Mouse (Mus musculus) testis, adult 2 months (tissue): ENCODE data around the gene Foxb2. TPM values are rescaled to one million over a fixed set of nuclear protein-coding genes. Genes with fewer than 3 reads are reported as not detected.

Source experiments
- H3K27ac ChIP-seq: fragments of 200-500 bp; 2 replicates; pipeline ENCODE4 v1.5.1; 2012; ENCODE audit warnings: low read depth, low read length; ENCODE audit not compliant: control insufficient read depth, insufficient read depth
- H3K27me3 ChIP-seq: fragments of 200-500 bp; 2 replicates; pipeline ENCODE4 v1.6.1; 2012; ENCODE audit warnings: mild to moderate bottlenecking, low read length, moderate library complexity; ENCODE audit not compliant: control insufficient read depth, insufficient read depth
- H3K36me3 ChIP-seq: fragments of 200-500 bp; 2 replicates; pipeline ENCODE4 v1.6.1; 2012; ENCODE audit warnings: mild to moderate bottlenecking, low read length; ENCODE audit not compliant: control insufficient read depth, insufficient read depth
- H3K4me1 ChIP-seq: fragments of 200-500 bp; 2 replicates; pipeline ENCODE4 v1.6.1; 2012; ENCODE audit warnings: low read length; ENCODE audit not compliant: control insufficient read depth, insufficient read depth
- H3K4me3 ChIP-seq: fragments of 200-500 bp; 2 replicates; pipeline ENCODE4 v1.5.1; 2012; ENCODE audit warnings: low read depth, mild to moderate bottlenecking, low read length, moderate library complexity, mixed read lengths; ENCODE audit not compliant: control insufficient read depth
- CTCF ChIP-seq: fragments of 200-500 bp; IDR thresholded peaks from 2 replicates; pipeline ENCODE4 v1.5.1; 2012; ENCODE audit warnings: low read depth, mild to moderate bottlenecking, inconsistent platforms, low read length, moderate library complexity; ENCODE audit not compliant: control insufficient read depth, insufficient read depth, insufficient replicate concordance
- POLR2A ChIP-seq: fragments of 200-500 bp; IDR thresholded peaks from 2 replicates; pipeline ENCODE4 v1.6.1; 2012; ENCODE audit warnings: low read depth, mild to moderate bottlenecking, inconsistent platforms, low read length, moderate library complexity; ENCODE audit not compliant: control insufficient read depth
- polyA plus RNA-seq: library from polyadenylated mRNA; depleted of rRNA; stranded (reverse); fragments of >200 nt; gene quantifications from 2 replicates; pipeline ENCODE4 v1.2.3, GENCODE M21; 2012; rRNA removed

Gene Foxb2
- polyA plus RNA-seq: 0.35 and 0.61 TPM in 2 replicates

GRCm38 (mm10) chr19:16873221-16873861 lies at the start of gene Foxb2:
TSS of gene Foxb2 (minus strand) at chr19:16873805.
- no peak for TF ChIP-seq CTCF
- no peak for TF ChIP-seq POLR2A
- H3K4me3 ChIP-seq: peak within 1 kb of the TSS; percentile 71
- peaks cover 19% of the 10 kb centered on the region for H3K27me3 ChIP-seq
- H3K36me3 ChIP-seq: no peaks in the 10 kb centered on the region
- H3K27ac ChIP-seq: no peak within 1 kb of the TSS
- peaks cover 25% of the 10 kb centered on the region for H3K4me1 ChIP-seq

GRCm38 (mm10) chr19:16911507-16911906 lies 37.9 kb upstream of the Foxb2 start:
- TF ChIP-seq CTCF: no peak
- TF ChIP-seq POLR2A: no peak
- Histone ChIP-seq H3K4me1 (no peaks in the 10 kb centered on the region), H3K36me3 (no peaks in the 10 kb centered on the region), H3K4me3 (no peak overlapping the region), H3K27me3 (no peaks in the 10 kb centered on the region), H3K27ac (no peak overlapping the region)

- Histone ChIP-seq H3K4me1 (no peaks in the 10 kb centered on the region; the same call in 1 of the 2 replicates), H3K27me3 (no peaks in the 10 kb centered on the region), H3K27ac (no peak overlapping the region), H3K36me3 (no peaks in the 10 kb centered on the region), H3K4me3 (no peak overlapping the region)
- no peak for TF ChIP-seq POLR2A
- peak; percentile 17; the same call in 1 of the 2 replicates for TF ChIP-seq CTCF
These were observed 29.5 kb upstream of the Foxb2 start for GRCm38 (mm10) chr19:16903106-16903505.

GRCm38 (mm10) chr19:16899716-16900115 lies 26.1 kb upstream of the Foxb2 start:
- Histone ChIP-seq H3K27me3 (no peaks in the 10 kb centered on the region), H3K27ac (no peak overlapping the region), H3K36me3 (no peaks in the 10 kb centered on the region), H3K4me1 (no peaks in the 10 kb centered on the region; the same call in 1 of the 2 replicates), H3K4me3 (no peak overlapping the region)
- TF ChIP-seq CTCF (peak; percentile 14; the same call in 1 of the 2 replicates), POLR2A (no peak)

GRCm38 (mm10) chr19:16898576-16898975 lies 25.0 kb upstream of the Foxb2 start:
- no peak overlapping the region for H3K27ac ChIP-seq
- no peaks in the 10 kb centered on the region for H3K27me3 ChIP-seq
- no peaks in the 10 kb centered on the region for H3K36me3 ChIP-seq
- no peak overlapping the region for H3K4me3 ChIP-seq
- H3K4me1 ChIP-seq: no peaks in the 10 kb centered on the region; the same call in 1 of the 2 replicates
- TF ChIP-seq POLR2A (no peak), CTCF (no peak)

GRCm38 (mm10) chr19:16876458-16876770 lies 2.8 kb upstream of the Foxb2 start:
- Histone ChIP-seq H3K4me1 (peaks cover 21% of the 10 kb centered on the region), H3K27ac (no peak overlapping the region)

GRCm38 (mm10) chr19:16875631-16876457 lies 2.2 kb upstream of the Foxb2 start:
- H3K4me3 ChIP-seq: no peak overlapping the region; the same call in 1 of the 2 replicates

More at GRCm38 (mm10) chr19:16876458-16876770, 2.8 kb upstream of the Foxb2 start:
- peaks cover 12% of the 10 kb centered on the region for H3K27me3 ChIP-seq
- no peak for TF ChIP-seq CTCF
- TF ChIP-seq POLR2A: no peak
- no peak overlapping the region for H3K4me3 ChIP-seq
- H3K36me3 ChIP-seq: no peaks in the 10 kb centered on the region

More at GRCm38 (mm10) chr19:16875631-16876457, 2.2 kb upstream of the Foxb2 start:
- no peaks in the 10 kb centered on the region for H3K36me3 ChIP-seq
- peaks cover 25% of the 10 kb centered on the region for H3K4me1 ChIP-seq
- TF ChIP-seq POLR2A (no peak), CTCF (no peak)
- peaks cover 16% of the 10 kb centered on the region for H3K27me3 ChIP-seq
- H3K27ac ChIP-seq: no peak overlapping the region
